Mouse (Mus musculus) cortical plate, adult 2 months (tissue): ENCODE data around the gene Slc2a9. TPM values are rescaled to one million over a fixed set of nuclear protein-coding genes. Genes with fewer than 3 reads are reported as not detected.

Source experiments
- H3K27ac ChIP-seq: fragments of 200-500 bp; 2 replicates; pipeline ENCODE4 v1.5.1; 2012; ENCODE audit warnings: low read length, control low read depth, inconsistent platforms; ENCODE audit not compliant: insufficient read depth
- H3K4me1 ChIP-seq: fragments of 200-500 bp; 2 replicates; pipeline ENCODE4 v1.6.1; 2011; ENCODE audit warnings: low read length; ENCODE audit not compliant: control insufficient read depth, insufficient read depth
- H3K4me3 ChIP-seq: fragments of 200-500 bp; 2 replicates; pipeline ENCODE4 v1.5.1; 2011; ENCODE audit warnings: mild to moderate bottlenecking, low read length, control low read depth; ENCODE audit not compliant: insufficient read depth
- CTCF ChIP-seq: fragments of 200-500 bp; IDR thresholded peaks from 2 replicates; pipeline ENCODE4 v1.5.1; 2011; ENCODE audit warnings: mild to moderate bottlenecking, control low read depth, low read length; ENCODE audit not compliant: insufficient read depth; ENCODE audit errors: extremely low read depth
- POLR2A ChIP-seq: fragments of 200-500 bp; IDR thresholded peaks from 2 replicates; pipeline ENCODE4 v1.6.1; 2011; ENCODE audit warnings: mild to moderate bottlenecking, low read length, control low read depth; ENCODE audit not compliant: insufficient read depth; ENCODE audit errors: extremely low read depth
- polyA plus RNA-seq: library from polyadenylated mRNA; depleted of rRNA; stranded (reverse); fragments of >200 nt; gene quantifications from 2 replicates; pipeline ENCODE4 v1.2.3, GENCODE M21; 2012

The Slc2a9 gene
- polyA plus RNA-seq, 1 experiment, result 0.79 TPM

- H3K4me1 ChIP-seq, result peaks cover 2% of the 10 kb centered on the region; the same call in 1 of the 2 replicates
- TF ChIP-seq CTCF, result no peak
- TF ChIP-seq POLR2A, result no peak
- H3K4me3 ChIP-seq, result no peak overlapping the region
- H3K27ac ChIP-seq, result no peak overlapping the region
These were observed 56.5 kb downstream of the Slc2a9 start for GRCm38 (mm10) chr5:38446316-38446975.

- no peak for TF ChIP-seq CTCF
- no peak for TF ChIP-seq POLR2A
- Histone ChIP-seq H3K4me3 (no peak overlapping the region), H3K27ac (no peak overlapping the region), H3K4me1 (peaks cover 5% of the 10 kb centered on the region)
These were observed 61.7 kb downstream of the Slc2a9 start for GRCm38 (mm10) chr5:38441088-38441839.

DNA sequence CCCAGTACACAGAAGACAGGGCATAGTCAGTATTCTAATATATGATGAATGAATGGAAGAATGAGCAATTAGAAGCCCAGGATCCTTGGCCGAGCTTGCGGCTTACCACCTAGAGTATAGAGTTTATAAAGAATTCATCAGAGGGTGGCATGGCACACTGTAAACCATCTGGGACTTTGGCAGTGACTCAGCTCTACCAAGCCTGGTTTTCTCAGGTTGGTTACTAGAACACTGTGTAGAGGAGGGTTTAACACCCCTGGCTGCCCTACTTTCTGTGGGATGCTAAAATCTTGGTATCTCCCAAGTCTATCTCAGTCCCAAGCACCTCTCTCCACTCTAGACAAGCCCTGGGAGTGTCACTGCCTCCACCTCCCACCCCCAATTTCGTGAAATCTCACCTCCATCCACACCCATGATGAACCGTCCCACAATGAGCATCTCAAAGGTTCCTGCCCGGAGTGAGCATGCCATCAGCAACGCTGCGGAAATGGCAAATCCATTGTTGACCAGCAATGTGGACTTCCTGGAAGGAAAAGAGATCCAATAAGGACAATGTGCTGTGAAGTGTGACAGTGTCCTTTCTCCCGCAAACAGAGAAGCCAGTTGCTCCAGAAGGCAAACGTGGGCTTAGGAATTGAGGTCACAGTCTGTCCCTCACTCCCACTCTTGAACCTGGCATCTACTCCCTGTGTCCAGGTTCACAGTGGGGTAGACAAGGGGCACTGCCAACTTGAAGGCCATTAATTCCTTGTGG is 62.5 kb downstream of the Slc2a9 start:
- H3K27ac ChIP-seq, result no peak overlapping the region
- peaks cover 5% of the 10 kb centered on the region for H3K4me1 ChIP-seq
- no peak for TF ChIP-seq CTCF
- TF ChIP-seq POLR2A, result no peak
- no peak overlapping the region for H3K4me3 ChIP-seq

DNA sequence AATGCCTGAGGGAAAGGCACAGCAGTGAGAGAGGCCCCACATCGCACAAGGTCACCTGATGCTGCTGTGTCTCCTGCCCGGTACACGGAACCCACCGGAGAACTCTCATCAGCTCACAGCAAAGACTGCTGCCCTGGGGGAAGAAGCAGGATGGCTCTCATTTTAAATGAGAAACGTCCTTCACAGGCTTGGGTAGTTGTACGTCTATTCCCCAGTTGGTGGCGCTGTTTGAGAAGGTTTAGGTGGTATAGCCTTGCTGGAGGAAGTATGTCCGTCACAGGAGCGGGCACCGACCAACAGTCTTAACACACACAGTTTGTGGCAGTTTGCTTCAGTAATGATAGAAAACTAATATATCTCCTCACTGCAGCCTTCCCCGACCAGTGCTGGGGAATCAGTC is 66.3 kb downstream of the Slc2a9 start:
- no peak overlapping the region for H3K4me3 ChIP-seq
- no peak for TF ChIP-seq CTCF
- no peak for TF ChIP-seq POLR2A
- H3K4me1 ChIP-seq, result peaks cover 5% of the 10 kb centered on the region
- no peak overlapping the region for H3K27ac ChIP-seq

- Histone ChIP-seq H3K4me1 (peaks cover 2% of the 10 kb centered on the region; the same call in 1 of the 2 replicates), H3K4me3 (no peak overlapping the region), H3K27ac (no peak overlapping the region)
- no peak for TF ChIP-seq CTCF
- TF ChIP-seq POLR2A, result no peak
These were observed 68.1 kb downstream of the Slc2a9 start for GRCm38 (mm10) chr5:38434875-38435274.

GRCm38 (mm10) chr5:38431201-38431600 is 71.7 kb downstream of the Slc2a9 start:
- Histone ChIP-seq H3K27ac (no peak overlapping the region), H3K4me1 (no peaks in the 10 kb centered on the region), H3K4me3 (no peak overlapping the region)
- TF ChIP-seq POLR2A (no peak), CTCF (no peak)

- no peak overlapping the region for H3K27ac ChIP-seq
- H3K4me1 ChIP-seq, result no peaks in the 10 kb centered on the region
- no peak overlapping the region for H3K4me3 ChIP-seq
- TF ChIP-seq CTCF, result no peak
- no peak for TF ChIP-seq POLR2A
These were observed 73.8 kb downstream of the Slc2a9 start for GRCm38 (mm10) chr5:38429106-38429505.

GRCm38 (mm10) chr5:38427757-38428156 is 75.2 kb downstream of the Slc2a9 start:
- H3K4me1 ChIP-seq, result no peaks in the 10 kb centered on the region
- no peak overlapping the region for H3K4me3 ChIP-seq
- H3K27ac ChIP-seq, result no peak overlapping the region
- TF ChIP-seq CTCF, result no peak
- TF ChIP-seq POLR2A, result no peak

DNA sequence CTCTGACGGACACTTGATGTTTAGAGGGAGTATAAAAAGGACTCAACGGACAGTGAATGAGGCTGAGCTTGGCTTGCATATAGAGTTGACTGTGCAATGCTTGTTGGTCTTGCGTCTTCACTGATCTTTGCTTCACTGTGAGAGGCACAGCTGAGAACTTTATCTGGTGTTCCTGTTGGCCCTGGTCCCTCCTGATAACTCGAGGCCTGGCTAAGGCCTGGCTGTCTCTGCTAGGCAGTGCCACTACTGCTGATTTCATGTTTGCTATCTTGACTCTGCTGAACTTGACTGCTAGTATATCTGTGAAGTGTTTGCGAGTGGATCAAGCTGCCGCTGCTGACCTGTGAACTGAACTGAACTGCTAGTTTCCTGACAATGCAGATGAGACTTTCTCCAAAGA is 77.4 kb downstream of the Slc2a9 start:
- no peaks in the 10 kb centered on the region for H3K4me1 ChIP-seq
- no peak overlapping the region for H3K4me3 ChIP-seq
- H3K27ac ChIP-seq, result no peak overlapping the region
- no peak for TF ChIP-seq CTCF
- TF ChIP-seq POLR2A, result no peak
